Mouse (Mus musculus): ENCODE results near the gene Zg16. TPM values are rescaled to one million over a fixed set of nuclear protein-coding genes. Genes with fewer than 3 reads are reported as not detected.

Zg16 gene
- total RNA-seq (2023): under 1 TPM in 1 of 2 experiments, not detected in 1; 0.85 TPM

GRCm38 (mm10) chr7:127087278-127088010 is at the start of gene Zg16:
TSS of gene Zg16 (minus strand) at chr7:127087328.

GRCm38 (mm10) chr7:127121911-127122270 is 34.8 kb upstream of the Zg16 start, which contains the start of gene Qprt:
TSS of gene Qprt (minus strand) at chr7:127122226.

GRCm38 (mm10) chr7:127091114-127091896 is 4.2 kb upstream of the Zg16 start, which contains the start of gene AI467606:
TSS of gene AI467606 (plus strand) at chr7:127091359.

GRCm38 (mm10) chr7:127041851-127042672 is 45.1 kb downstream of the Zg16 start, which contains the start of gene Kif22:
TSS of gene Kif22 (minus strand) at chr7:127042471.

GRCm38 (mm10) chr7:127026984-127027726 is 60.0 kb downstream of the Zg16 start, which contains the start of gene Maz:
TSS of gene Maz (minus strand) at chr7:127027037.

GRCm38 (mm10) chr7:127020901-127021562 is 66.1 kb downstream of the Zg16 start, which contains the start of the genes Gm42742 and Prrt2:
TSS of gene Gm42742 (minus strand) at chr7:127021097.
TSS of gene Prrt2 (minus strand) at chr7:127021211.

GRCm38 (mm10) chr7:127016971-127017949 is 69.9 kb downstream of the Zg16 start, which contains the start of gene Pagr1a:
TSS of gene Pagr1a (minus strand) at chr7:127017352.

GRCm38 (mm10) chr7:127016481-127016485 is 70.8 kb downstream of the Zg16 start, which contains the start of gene Pagr1b:
TSS of gene Pagr1b (minus strand) at chr7:127016484.

GRCm38 (mm10) chr7:127014320-127014719 is 72.8 kb downstream of the Zg16 start, which contains the start of gene Mvp:
TSS of gene Mvp (minus strand) at chr7:127014621.

Other genes with a start within 250 kb of the Zg16 start
- not detected for gene Doc2a, start 239.9 kb downstream of the Zg16 start, total RNA-seq (2023)
- gene Hirip3, start 225.4 kb downstream of the Zg16 start, total RNA-seq (2023): 10 to 100 TPM in 1 of 2 experiments, 1 to 10 TPM in 1; 5.0 to 14.0 TPM
- 10 to 100 TPM; 52.2 to 66.3 TPM for gene Ino80e, start 225.0 kb downstream of the Zg16 start, total RNA-seq (2023)
- 10 to 100 TPM; 71.6 to 71.9 TPM for gene Taok2, start 202.6 kb downstream of the Zg16 start, total RNA-seq (2023)
- 10 to 100 TPM; 63.5 to 71.0 TPM for gene Tmem219, start 164.4 kb downstream of the Zg16 start, total RNA-seq (2023)
- 10 to 100 TPM; 31.5 to 32.7 TPM for gene Kctd13, start 158.4 kb downstream of the Zg16 start, total RNA-seq (2023)
- gene Asphd1, start 137.7 kb downstream of the Zg16 start, total RNA-seq (2023): not detected
- 1 to 10 TPM; 2.2 to 4.1 TPM for gene Sez6l2, start 136.8 kb downstream of the Zg16 start, total RNA-seq (2023)
- gene Cdipt, start 111.4 kb downstream of the Zg16 start, total RNA-seq (2023): 10 to 100 TPM; 84.1 to 92.1 TPM
- gene Cdiptos, start 111.2 kb downstream of the Zg16 start, total RNA-seq (2023): 1 to 10 TPM; 3.5 to 3.7 TPM
- 100 to 1,000 TPM; 116 to 123 TPM for gene Mvp, start 72.7 kb downstream of the Zg16 start, total RNA-seq (2023)
- gene Pagr1b, start 70.8 kb downstream of the Zg16 start, total RNA-seq (2023): 1 to 10 TPM in 1 of 2 experiments, not detected in 1; 9.0 TPM
- gene Pagr1a, start 70.0 kb downstream of the Zg16 start, total RNA-seq (2023): 10 to 100 TPM in 1 of 2 experiments, 1 to 10 TPM in 1; 2.2 to 14.5 TPM
- gene Gm42742, start 66.2 kb downstream of the Zg16 start, total RNA-seq (2023): 10 to 100 TPM; 29.0 to 34.8 TPM
- 1 to 10 TPM; 1.3 TPM for gene Prrt2, start 66.1 kb downstream of the Zg16 start, total RNA-seq (2023)
- gene Maz, start 60.3 kb downstream of the Zg16 start, total RNA-seq (2023): 100 to 1,000 TPM; 166 to 172 TPM
- gene Kif22, start 44.9 kb downstream of the Zg16 start, total RNA-seq (2023): 1 to 10 TPM; 1.7 to 2.3 TPM
- 10 to 100 TPM; 64.8 to 66.9 TPM for gene AI467606, start 4.0 kb upstream of the Zg16 start, total RNA-seq (2023)
- gene Qprt, start 34.9 kb upstream of the Zg16 start, total RNA-seq (2023): 10 to 100 TPM; 10.5 to 12.1 TPM
- gene Spn, start 50.5 kb upstream of the Zg16 start, total RNA-seq (2023): 100 to 1,000 TPM; 289 to 346 TPM
- 10 to 100 TPM; 52.2 to 60.9 TPM for gene Cd2bp2, start 108.7 kb upstream of the Zg16 start, total RNA-seq (2023)
- 100 to 1,000 TPM in 1 of 2 experiments, 10 to 100 TPM in 1; 94.8 to 106 TPM for gene Tbc1d10b, start 121.1 kb upstream of the Zg16 start, total RNA-seq (2023)
- gene Mylpf, start 121.6 kb upstream of the Zg16 start, total RNA-seq (2023): not detected
- 1 to 10 TPM; 4.5 TPM for gene Zfp553, start 145.7 kb upstream of the Zg16 start, total RNA-seq (2023)
- gene Sept1, start 145.8 kb upstream of the Zg16 start, total RNA-seq (2023): 1 to 10 TPM; 5.4 to 5.5 TPM
- gene Zfp771, start 156.9 kb upstream of the Zg16 start, total RNA-seq (2023): 1 to 10 TPM; 7.0 to 8.8 TPM
- 10 to 100 TPM; 15.2 to 17.6 TPM for gene Dctpp1, start 173.4 kb upstream of the Zg16 start, total RNA-seq (2023)
- 10 to 100 TPM; 66.0 to 73.4 TPM for gene Sephs2, start 186.7 kb upstream of the Zg16 start, total RNA-seq (2023)
- gene Itgal, start 208.9 kb upstream of the Zg16 start, total RNA-seq (2023): 100 to 1,000 TPM; 900 to 916 TPM

Measured in monocyte, adult 59 days (primary cell).